Mouse (Mus musculus): ENCODE measurements around the gene Tmem132d.

Tmem132d gene

DNA sequence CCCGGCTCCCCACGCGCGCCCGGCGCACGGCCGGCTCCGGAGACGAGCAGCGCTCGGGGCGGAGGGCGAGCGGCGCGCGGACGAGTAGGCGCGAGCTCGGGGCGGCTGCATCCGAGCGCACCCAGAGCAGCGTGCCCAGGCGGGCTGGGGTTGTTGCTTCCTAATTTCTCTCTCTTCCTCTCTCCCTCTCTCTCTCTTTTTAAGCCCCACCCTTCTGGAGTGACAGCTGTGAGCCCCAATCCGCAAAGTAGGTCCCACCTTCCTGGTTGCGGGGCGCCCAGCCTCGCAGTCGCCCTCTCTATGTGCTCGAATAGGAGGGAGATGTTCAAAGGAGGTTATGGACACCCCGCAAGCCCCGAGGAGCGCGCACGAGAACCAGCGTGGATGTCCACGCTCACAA lies at the start of gene Tmem132d:
TSS of gene Tmem132d (minus strand) at position 162 of the 400 bp plus-strand sequence.
- peak; percentile 11 for DNase-seq (ENCODE audit: low spot score)

DNA sequence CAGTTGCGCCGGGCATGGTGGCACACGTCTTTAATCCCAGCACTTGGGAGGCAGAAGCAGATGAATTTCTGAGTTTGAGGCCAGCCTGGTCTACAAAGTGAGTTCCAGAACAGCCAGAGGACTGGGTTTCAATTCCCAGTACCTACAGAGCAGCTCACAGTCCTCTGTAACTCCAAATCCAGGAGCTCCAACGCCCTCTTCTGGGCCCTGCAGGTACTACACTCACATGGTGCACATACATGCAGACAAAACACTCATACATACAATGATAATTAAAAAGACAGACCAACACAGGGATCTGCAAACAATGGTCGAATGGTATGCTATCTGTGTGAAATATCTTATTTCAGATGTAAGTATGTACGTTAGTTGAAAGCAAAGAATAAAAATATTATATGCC lies 47.9 kb upstream of the Tmem132d start:
- no peak for DNase-seq (ENCODE audit: low spot score)

DNA sequence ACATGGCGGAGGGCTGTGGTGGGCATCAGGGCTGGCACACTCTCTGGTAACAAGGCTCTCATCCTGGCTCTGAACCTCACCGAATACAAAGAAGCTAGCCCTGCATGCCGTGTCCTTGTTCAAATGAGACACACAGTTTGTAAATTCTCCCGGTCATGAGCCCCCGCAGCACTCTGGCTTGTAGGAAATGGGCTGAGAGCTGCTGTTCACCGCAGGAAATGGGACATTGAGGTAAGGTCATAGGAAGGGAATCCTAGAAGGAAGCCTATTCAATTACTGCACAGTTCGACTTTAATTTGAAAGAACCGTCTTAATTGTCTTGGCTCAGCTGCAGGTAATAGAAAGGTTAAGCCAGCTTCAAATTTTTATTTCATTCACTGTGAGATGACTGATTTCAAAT lies 42.5 kb upstream of the Tmem132d start:
- no peak for DNase-seq (ENCODE audit: low spot score)

DNA sequence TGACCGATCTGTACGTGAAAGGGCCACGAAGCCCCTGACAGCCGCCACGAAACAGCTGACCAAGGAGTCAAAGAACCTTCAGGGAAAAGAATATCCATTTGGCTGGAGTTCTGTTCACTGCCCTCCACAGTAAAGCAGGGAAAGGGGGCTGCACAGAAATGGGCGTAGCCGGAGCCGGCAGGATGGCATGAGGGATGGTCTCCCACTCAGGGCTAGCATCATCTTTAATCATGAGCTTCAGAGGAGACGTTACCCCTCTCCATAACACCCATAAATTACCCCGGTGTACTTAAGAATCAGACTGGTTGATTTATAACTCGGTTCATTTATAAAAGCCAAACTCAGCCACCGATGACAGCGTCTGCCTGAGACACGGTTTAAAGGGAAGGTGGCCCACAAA lies 36.9 kb upstream of the Tmem132d start:
- no peak for DNase-seq (ENCODE audit: low spot score)

DNA sequence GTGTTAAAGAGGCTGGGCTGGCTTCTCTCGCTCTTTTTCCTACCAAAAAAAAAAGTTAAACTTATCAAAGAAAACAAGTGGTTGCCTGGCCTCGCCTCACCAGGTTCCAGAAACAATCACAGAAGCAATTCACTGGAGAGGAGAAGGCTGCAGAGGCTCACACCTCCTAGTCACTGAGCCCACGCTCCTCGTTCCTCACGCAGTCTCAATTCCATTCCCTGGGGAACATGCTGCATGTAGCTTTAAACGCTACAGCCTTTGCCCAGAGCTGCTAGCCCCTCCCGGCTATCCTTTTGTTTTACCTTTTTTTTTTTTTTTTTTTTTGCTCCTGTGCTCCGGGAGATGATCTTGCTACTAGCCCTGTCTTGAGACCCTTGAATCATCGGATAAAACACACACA lies 31.6 kb upstream of the Tmem132d start:
- DNase-seq (ENCODE audit: low spot score) = no peak

DNA sequence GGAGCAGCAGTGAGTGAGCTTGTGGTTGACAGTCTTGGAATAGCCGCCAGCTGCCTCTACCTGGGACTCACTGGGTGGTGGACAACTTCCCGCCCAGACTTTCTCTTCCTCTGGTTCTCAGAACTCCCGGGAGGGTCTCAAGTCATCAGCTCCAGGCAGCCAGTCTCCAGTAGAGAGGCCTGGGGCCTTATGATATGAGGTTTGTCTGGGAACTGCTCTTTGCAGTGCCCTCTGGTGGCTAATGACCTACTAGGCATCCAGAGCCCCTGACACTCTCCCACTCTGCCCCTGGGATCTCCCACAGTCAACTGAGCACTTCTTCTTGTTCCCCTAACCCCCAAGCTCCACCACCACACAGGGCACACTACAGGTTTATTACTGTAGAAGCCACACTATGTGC lies 27.7 kb upstream of the Tmem132d start:
- DNase-seq (ENCODE audit: low spot score) = no peak

DNA sequence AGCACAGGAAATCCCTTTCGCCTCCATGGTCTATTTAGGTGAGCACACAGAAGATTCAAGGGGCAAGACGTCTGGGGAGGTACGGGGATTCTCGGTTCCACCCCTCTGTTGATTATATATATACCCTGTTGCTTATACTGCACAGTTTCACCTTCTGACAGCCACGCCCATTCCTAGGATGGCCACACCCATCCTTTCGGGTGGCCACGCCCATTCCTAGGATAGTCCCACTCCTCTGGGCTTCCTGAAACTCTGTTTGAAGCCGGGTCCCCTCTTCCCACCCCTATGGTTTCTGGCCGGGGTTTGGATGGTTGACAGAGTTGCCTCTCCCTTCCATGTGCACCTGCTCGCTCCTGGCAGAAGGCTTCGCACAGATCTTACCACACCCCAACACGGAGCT lies 22.9 kb upstream of the Tmem132d start:
- no peak for DNase-seq (ENCODE audit: low spot score)

DNA sequence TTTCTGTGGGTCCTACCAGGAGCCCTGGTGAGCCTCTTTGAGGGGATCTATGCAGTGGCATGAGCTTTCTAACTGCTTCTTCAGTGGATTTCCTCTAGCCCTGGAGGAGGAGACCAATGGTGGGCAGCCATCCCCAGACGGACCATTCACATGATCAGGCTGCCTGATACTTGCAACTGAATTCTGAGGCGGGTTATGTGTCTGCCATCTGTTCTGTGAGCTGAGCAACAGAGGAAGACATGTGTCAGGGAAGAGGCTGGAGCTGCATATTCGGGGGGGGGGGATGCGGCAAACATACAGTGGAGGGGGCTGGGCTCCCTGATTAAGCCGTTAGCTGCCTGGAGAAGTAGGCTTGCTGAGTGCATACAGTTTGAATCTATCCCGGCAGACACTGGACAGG lies 19.3 kb upstream of the Tmem132d start:
- DNase-seq (ENCODE audit: low spot score) = no peak

DNA sequence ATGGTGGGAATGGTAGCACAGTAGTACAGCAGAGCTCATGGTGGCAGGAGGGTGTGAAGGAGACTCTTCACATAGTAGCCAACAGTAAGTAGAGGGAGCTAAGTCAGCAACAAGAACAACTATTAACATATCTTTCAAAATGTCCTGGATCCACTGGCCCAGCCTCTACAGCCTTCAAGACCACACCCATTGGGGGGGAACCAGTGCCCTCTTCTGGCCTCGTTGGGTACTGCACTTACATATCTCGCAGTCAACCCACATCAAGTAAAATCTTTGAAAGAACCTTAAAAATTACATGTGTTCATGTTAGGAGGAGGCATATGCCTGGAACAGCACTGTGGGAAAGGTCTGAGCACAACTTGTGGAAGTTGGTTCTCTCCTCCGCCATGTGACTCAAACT lies 17.9 kb upstream of the Tmem132d start:
- no peak for DNase-seq (ENCODE audit: low spot score)

DNA sequence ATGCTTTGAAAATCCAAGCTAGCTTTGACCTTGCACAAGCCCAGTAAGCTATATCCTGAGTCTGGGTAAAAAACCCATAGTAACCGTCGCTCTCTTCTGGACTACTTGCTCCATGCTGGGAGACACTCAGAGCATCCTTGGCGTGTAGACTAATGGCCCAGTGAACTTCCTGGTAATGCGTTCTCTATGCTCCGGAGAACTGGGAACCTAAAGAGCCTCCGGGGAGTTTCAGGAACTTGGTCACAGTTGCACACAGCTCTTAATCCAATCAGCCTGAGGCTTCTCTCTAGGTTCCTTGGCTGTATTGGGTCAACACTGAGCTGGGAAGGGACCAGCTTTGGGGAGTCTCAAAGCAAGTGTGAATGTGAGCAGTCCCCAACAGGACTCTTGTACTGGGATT lies 12.0 kb upstream of the Tmem132d start:
- DNase-seq (ENCODE audit: low spot score) = no peak

DNA sequence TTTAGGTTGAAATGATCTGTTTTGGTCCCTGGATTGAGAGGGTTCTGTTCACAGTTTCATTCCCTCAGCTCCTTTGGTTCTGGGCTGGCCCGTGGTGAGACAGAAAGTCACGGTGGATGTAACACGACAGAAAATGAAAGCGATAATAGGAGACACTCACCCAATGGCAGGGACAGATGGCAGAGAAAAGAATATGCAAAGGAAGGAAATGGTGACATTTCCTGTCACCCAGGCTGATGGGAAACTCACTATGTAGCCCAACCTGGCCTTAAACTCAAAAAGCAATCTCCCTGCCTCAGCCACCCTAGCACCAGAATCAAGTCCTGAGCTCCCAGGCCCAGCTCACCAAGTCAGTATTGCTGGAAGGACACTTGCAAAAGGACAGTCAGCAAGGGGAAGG lies 11.0 kb upstream of the Tmem132d start:
- DNase-seq (ENCODE audit: low spot score) = no peak

DNA sequence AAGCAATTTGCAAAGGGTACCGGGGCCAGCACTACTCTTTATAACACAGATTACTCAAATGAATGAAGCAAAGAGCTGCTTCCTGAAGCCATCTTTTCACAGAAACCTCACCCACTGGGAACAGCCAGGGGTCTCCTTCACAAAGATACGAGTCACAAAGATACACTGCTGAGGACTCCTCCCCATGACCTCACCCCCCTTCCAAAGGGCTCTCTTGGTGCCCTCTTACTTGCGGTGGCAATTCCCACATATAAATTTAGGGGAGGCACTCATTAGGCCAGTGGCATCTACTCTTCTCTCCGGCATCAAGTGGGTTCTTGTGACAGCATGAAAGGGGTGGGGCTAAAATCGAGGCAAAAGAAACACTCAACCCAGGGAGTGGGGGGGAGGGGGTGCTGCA lies 8.2 kb upstream of the Tmem132d start:
- no peak for DNase-seq (ENCODE audit: low spot score)

DNA sequence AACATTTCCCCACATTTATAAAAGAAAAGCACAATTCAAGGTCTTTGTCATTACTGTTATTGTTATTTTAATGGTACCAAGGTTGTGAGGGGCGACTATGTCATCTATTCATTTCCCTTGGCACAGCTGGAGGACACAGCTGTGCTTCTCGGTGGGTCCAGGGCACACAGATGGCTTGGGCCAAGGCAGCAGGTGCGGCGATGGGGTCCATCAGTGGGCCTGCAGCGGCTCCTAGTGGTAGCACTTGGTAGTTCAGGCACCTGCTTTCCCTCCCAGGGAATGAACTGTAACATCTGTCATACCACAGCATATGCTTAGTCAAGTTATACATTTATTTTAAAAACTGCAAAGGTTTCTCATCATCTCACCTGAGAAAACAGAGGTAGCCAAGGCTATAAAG lies 7.0 kb upstream of the Tmem132d start:
- peak; percentile 28 for DNase-seq (ENCODE audit: low spot score)

DNA sequence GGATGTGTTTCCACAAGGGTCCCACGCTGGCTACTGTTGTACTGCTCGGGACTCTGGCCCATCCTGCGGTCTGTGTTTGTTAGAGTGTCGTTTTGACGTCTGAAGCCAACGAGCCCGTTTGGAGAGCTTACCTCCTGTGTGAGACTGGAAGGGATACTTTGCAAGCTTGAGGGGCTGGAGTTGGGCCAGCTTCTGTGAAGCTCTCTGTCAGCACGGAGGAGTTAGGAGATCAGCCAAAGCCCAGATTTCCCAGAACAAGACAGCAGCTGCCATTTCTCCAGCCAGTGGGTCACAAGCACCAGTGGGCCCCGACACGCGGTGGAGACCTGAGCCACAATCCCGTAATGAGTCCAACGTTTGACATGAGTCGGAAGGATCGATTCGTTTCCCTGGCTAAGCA lies 5.2 kb upstream of the Tmem132d start:
- no peak for DNase-seq (ENCODE audit: low spot score)

DNA sequence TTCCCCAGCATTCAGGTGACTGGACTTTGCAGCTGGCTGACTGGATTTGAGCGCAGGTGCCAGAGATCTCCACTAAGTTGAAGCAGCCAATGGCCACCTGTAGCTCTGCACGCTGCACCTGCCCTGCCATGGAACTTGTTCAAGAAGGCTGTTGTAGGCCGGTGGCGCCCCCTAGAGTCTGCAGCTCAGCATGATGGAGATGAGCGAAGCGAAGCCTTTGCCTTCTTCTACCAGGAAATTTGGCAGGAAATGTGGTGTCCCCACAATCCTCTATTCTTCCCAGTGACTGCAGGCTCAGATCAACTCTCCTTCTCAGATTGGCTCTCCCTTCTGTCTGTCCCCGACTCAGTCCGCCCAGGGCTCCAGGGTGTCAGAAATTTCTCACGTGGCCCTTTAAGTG lies 4.0 kb upstream of the Tmem132d start:
- DNase-seq (ENCODE audit: low spot score) = peak; percentile 22

DNA sequence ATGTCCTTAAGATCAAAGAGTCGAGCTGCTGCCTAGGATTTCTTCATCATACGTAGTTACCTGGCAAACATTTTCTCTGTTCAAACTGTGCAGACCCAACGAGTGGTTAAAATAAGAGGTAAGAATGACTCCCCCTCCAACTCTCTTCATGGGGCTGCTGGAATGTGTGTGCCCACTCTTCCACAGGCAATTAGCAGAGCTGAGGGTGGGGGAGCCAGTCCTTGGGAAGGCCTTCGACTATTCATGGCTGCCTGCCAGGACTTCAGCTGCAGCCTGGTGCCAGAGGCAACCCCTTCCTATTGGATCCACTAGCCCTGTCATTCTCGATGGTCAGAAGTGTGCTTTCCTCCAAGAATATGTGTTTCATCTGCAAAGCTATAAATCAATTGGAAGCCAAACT lies 2.8 kb upstream of the Tmem132d start:
- no peak for DNase-seq (ENCODE audit: low spot score)

DNA sequence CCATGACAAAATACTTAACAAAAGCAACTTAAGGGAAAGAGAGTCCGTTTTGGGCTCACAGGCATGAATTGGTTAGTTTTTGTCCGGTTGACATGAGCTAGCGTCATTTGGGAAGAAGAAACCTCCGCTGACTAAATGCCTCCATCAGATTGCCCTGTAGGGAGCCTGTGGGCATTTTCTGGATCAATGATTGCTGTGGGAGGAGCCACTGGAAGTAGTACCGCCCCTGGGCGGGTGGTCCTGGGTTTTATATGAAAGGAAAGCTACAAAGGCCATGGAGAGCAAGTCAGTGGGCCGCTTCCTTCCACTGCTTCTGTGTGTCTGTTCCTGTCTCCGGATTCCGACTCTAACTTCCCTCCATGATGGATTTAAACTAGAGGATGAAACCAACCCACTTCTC lies 909 bp upstream of the Tmem132d start:
- DNase-seq (ENCODE audit: low spot score) = no peak

DNA sequence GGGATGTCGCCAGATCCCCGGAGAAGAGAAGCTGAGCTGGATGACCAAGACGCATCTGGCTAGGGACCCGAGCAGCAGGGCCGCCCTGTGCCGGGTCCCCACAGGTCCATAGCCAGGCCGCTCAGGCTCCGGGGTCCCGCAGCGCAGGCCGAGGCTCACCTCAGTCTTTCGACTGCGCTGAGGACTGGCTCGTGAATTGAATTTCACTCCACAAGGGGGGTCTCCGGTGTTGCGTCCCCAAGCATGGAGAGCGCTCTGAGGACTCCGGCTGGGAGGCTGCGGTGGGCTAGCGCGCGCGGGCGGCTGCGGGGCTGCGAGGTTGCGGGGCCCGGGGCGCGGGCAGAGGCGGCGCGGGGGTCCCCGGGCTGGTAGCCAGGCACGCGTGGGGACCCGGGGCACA lies 455 bp downstream of the Tmem132d start:
- DNase-seq (ENCODE audit: low spot score) = no peak

DNA sequence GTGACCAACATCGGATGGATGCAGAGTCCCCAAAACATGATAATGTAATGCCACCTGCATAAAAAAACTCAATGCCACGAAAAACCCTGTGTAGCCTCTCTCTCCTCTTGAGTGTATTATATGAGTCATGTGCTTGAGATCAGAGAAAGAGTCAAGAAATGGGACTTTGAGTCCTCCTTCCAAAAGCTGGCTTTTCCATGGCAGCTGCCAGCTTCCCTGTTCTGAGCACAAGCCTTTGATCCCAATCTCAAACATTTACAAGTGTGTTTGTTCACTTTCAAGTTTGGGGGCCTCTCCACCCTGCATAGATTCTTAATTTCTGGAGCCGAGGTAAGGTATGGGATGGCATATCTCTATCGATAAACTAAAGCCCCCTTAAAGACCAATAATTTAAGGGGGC lies 8.2 kb downstream of the Tmem132d start:
- peak; percentile 23 for DNase-seq (ENCODE audit: low spot score)

DNA sequence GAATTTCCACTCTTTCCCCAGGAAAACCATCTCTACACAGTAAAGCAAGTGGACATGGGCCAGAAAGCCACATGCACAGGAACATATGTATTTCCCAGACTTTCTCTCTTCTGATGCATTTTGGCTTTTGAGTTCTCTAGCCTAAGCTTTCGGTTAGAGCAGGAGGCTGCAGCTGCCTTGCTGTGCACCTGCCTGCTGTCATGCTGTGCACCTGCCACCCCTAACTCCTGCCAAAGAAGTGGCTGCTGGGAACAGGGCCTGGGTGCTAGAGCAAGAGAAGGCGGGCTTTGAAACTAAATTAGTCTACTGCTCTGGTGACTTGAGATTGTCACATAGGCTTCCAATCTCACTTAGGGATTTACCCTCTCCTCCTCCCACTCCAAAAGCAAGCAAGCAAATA lies 8.7 kb downstream of the Tmem132d start:
- no peak for DNase-seq (ENCODE audit: low spot score)

DNA sequence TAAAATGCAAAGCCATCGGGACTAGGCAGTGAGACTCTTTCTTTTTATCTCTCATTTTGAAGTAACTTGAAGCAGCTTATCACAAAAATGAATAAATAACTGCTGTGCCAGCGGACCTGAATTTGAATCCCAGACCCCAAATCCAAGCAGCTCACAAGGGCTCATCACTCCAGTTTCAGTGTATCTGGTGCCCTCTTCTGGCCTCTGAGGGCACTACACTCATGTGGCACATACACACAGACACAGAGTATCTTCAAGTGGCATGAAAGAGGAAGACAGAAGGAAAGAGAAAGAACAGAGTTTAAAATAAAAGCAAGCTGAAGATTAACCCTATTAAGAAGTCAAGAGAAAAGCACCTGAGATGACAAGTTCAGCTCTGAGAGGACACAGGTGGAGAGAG lies 10.8 kb downstream of the Tmem132d start:
- DNase-seq (ENCODE audit: low spot score) = no peak

DNA sequence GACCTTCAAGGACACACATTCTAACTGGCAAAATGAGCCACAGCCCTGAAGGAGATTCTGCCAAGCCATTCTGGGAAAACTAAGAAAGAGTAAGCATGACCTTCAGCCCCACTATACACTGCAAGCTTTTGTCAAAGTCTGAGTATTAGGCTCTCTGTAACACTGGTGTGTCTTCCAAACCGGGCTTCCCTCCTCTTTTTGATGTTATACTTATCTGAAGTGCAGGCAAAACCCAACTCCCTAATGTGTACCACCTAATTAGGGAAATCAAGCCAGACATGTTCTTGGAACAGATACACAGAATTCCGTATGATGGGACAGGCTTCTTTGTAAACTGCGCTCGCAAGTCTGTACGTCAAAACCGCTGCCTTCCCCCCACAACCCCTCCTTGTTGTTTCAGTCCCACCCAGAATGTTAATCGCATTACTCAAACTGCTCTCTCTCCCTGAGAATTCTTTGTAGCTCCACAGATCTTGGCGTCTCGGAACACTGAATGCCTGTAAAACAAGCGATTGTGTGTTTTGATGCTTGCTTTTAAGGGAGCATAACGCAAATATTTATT lies 14.6 kb downstream of the Tmem132d start:
- DNase-seq (ENCODE audit: low spot score) = no peak

DNA sequence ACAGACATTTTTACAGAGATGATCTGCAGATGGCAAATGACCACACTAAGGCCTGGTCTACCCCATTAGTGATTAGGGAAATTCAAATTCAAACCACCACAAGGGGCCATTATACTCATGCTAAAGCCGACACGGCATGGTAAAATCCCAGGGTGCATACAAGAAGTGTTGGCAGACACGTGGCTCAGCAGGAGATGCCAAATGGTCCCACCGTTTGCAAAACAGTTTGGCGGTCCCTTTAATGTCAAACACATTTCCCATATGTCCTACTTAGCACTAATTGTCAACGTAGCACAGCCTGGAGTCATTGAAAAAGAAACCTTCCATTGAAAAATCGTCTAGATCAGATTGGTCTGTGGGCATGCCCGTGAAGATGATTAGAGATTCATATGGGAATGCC lies 18.8 kb downstream of the Tmem132d start:
- DNase-seq (ENCODE audit: low spot score) = no peak

DNA sequence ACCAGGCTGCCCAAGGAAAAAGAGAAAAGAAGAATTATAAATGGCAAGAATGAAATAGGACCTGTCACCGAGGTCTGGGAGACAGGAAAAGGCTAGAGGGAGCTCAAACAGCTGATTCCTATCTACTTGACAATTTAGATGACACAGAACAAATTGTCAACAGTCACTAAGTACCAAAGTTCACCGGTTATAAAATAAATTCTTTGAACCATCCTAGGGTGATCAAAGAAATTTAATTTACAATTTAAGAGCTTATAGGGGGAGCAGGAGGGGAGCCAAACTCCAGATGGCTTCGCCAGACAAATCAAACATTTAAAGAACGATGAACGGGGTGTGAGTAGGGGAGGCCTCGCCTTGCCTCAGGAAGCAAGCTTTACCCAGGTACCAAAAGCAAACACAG lies 20.6 kb downstream of the Tmem132d start:
- DNase-seq (ENCODE audit: low spot score) = no peak

DNA sequence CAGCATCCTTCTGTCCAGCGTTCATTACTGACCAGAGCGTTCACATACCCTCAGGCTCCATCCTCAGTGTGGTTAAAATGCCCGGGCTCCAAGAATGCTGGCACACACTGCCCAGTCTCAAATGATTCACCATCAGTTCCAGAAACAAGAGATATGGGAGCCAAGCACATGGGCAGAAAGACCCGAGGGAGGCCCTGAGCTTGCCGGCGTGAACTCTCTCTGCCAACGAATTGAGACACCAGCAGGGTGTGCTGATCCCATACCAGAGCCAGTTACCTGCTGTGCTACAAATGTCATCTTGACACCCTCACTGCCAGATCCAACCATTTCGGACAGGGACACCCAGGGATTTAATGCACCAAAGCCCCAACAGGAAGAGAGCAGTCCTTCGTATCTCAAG lies 25.3 kb downstream of the Tmem132d start:
- no peak for DNase-seq (ENCODE audit: low spot score)

Data from lung, postnatal 25 days (tissue).